In genomic region chr17:35225456-35225855, GRCm38 (mm10) we compare ENCODE assay signal across 20 mouse cellular contexts. TPM values are rescaled to one million over a fixed set of nuclear protein-coding genes. Genes with fewer than 3 reads are reported as not detected.
"Had no signal": no experiment of that assay in that cellular context is flagged by ENCODE, and none has a peak within 500 bp of the region (broad histone marks: within the 10 kb centered on the region; RNA-seq: fewer than 3 reads in every experiment).

No protein-coding gene starts in this region.

- H3K4me1 ChIP-seq: midbrain, embryonic 13.5 days; midbrain, embryonic 15.5 days; neural tube, embryonic 13.5 days; neural tube, embryonic 15.5 days had no signal

- H3K27me3 ChIP-seq: liver, embryonic 15.5 days; lung, embryonic 15.5 days; megakaryocyte, embryonic 14.5 days; midbrain, embryonic 13.5 days; midbrain, embryonic 15.5 days; neural tube, embryonic 13.5 days; neural tube, embryonic 15.5 days; stomach, embryonic 15.5 days had no signal

- H3K27ac ChIP-seq: liver, embryonic 15.5 days; lung, embryonic 15.5 days; macrophage; midbrain, embryonic 13.5 days; midbrain, embryonic 15.5 days; neural tube, embryonic 13.5 days; neural tube, embryonic 15.5 days; stomach, embryonic 15.5 days; stomach, postnatal 0 days had no signal

- H3K4me3 ChIP-seq: liver, embryonic 15.5 days; lung, embryonic 15.5 days; megakaryocyte, embryonic 14.5 days; midbrain, embryonic 13.5 days; midbrain, embryonic 15.5 days; neural tube, embryonic 13.5 days; neural tube, embryonic 15.5 days; stomach, embryonic 15.5 days had no signal

- DNase-seq: liver, postnatal 0 days; lung, adult 2 months; lung, postnatal 14 days; lung, postnatal 36 days; right cerebral cortex, postnatal 14 days; thymus, adult 2 months; thymus, postnatal 25 days had no signal

RNA-seq across cellular contexts. Expression of gene Gm16181, which starts 4.8 kb away (rescaled TPM):
- polyA plus RNA-seq: lung, postnatal 0 days; macrophage; midbrain, embryonic 11.5 days; neural tube, embryonic 11.5 days; neural tube, embryonic 15.5 days; thymus, adult 2 months had no signal

RNA-seq across cellular contexts. Expression of gene Lta, which starts 20.3 kb away (rescaled TPM):
- polyA plus RNA-seq: liver, postnatal 0 days; macrophage; midbrain, embryonic 11.5 days had no signal
